Mouse (Mus musculus): Measurements from ENCODE around the gene Abat.

Abat gene

DNA sequence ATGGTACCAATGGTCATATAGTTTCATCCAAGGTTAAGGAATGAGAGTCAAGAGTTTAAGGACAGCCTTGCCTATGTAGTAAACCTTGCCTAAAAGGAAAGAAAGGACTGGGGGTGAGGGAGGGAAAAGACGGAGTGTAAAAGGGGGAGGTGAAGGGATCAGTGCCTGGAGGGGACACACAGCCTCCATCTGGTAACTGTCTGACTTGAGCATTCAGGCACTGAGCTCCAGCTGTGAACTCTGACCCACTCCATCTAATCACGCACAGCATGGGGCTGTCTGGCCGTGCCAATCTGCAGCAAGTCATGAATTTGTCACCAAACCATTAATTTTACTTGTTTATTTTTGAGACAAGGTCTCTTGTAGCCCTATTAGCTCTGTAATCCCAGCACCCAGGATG is 60.5 kb downstream of the Abat start:
- no peak for DNase-seq (ENCODE audit: low read depth, low spot score)

DNA sequence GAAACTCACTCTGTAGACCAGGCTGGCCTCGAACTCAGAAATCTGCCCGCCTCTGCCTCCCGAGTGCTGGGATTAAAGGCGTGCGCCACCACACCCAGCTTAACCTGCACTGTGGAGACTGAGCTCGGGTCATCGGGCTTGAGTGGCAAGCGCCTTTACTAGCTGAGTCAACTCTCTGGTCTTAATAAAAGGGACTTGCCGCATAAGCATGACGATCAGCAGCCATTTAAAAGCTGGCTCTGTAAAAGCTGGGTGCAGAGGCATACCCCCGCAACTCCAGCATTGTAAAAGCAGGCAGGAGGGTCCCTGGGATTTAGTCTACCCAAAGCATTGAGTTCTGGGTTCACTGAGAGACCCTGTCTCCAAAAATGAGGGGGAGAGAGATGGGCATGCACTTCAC is 61.1 kb downstream of the Abat start:
- no peak for DNase-seq (ENCODE audit: low read depth, low spot score)

DNA sequence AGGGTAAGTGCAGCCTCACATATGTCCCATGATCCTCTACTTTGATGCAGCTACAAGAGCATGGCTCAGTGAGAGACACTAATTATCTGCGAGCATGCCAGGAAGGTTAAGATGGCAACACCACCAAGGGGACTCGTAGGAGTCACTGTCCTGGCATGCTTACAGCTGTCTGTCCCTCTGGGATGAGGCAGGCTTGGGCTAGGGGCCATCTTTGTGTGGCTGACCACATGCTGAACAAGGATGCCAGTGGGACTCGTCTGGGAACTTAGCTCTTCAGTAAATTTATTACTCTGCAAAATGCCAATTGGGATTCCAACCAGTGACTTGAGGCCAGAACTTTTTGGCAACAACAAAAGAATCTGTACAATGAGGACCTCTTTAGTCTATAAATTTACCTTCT is 62.9 kb downstream of the Abat start:
- DNase-seq (ENCODE audit: low read depth, low spot score), result no peak

DNA sequence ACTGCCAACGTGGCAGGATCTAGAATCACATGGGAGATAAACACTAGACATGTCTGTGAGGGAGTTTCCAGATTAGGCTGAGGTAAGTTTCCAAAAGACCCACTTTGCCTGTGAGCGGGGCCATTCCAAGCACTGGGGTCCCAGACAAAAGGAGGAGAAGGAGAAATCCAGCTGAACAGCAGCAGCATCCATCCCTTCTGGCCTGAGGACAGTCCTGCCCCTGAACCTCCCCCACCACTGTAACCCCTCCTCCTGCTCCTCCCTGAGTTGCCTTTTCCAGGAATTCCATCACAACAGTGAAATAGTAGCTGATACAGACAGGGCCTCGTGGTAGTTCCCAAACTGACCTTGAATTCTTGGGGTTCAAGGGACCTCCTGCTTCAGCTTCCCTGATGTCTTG is 63.7 kb downstream of the Abat start:
- no peak for DNase-seq (ENCODE audit: low read depth, low spot score)

DNA sequence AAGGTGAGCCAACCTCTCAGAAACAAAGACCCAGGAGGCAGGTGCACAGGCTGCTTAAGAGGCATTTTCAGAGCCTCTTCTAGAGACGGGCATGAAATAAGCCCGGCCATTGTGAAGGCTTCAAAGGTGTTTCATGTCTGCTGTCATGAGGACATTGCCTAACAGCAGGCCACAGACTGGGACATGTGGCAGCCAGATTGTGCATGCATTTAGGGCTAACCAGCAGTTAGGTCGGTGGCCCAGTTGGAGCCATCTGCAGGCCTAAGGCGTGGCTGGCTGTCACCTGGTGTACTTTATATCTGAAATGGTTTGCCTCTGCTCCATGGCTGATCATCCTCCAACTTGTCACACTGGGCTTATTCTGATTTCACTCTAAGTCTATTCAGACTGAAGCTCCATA is 65.1 kb downstream of the Abat start:
- DNase-seq (ENCODE audit: low read depth, low spot score), result no peak

DNA sequence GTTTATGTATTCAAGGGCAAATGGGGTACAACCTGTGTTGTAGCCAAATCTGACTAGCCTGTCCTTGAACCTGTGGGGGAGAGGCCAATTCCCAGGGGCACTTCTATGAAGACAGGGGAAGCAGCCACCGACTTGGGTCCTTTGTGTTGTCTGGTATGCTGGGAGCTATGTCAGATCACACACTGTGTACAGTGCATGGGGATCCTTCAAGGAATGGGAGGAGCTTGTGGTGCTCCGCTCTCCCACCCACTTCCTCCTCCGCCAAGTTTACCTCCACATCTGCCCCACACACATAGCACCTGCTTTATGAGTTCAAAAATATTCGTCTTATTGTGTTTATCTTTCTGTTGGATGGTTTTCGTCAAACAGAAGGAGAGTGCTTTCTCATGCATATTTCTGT is 66.3 kb downstream of the Abat start:
- no peak for DNase-seq (ENCODE audit: low read depth, low spot score)

DNA sequence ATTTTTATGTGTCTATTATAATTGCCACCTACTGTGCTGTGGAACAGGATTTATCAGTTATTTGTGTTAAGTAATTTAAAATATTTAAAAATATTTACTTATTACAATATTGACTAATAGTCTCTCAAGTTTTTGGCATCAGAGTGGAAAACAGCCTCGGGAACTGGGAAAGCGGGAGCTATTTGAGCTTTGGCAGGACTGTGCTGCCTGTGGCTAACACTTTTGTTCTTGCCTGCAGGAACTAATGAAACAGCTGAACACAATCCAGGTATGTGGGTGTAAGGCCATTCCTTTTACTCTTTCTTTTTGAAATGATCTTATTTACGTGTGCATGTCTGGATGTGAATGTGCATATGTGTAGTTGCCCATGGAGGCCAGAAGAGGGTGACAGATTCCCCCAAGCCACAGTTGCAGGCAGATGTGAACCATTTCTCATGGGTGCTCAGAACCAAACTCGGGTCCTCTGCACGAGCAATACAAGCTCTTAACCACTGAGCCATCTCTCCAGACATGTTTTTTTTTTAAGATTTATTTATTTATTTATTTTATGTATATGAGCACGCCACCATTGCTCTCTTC is 68.5 kb downstream of the Abat start:
- no peak for DNase-seq (ENCODE audit: low read depth, low spot score)

DNA sequence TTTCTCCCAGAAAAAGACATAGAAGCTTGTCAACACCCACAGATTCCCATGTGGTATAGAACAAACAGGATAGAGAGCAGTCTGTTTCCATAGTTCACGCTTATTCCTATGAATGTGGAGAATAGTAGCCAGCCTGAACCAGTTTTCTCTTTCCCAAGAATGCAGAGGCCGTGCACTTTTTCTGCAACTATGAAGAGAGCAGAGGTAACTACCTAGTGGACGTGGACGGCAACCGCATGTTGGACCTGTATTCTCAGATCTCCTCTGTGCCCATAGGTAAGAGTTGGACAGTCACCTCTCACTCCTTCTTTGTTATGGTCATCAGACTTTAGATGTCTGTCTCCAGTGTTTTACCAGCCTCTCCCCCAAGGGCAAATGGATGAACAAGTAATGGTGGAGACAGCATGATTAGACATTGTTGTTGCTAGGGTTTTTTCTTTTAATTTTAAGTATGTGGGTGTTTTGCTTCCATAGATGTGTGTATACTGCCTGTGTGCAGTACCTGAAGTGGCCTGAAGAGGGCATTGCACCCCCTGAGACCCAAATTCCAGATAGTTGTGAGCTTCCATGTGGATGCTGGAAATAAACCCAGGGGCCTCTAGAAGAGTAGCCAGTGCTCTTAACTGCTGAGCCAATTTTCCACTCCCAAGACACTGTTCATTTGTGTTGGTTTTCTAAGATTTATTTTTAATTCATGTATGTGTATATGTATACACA is 69.5 kb downstream of the Abat start:
- no peak for DNase-seq (ENCODE audit: low read depth, low spot score)

DNA sequence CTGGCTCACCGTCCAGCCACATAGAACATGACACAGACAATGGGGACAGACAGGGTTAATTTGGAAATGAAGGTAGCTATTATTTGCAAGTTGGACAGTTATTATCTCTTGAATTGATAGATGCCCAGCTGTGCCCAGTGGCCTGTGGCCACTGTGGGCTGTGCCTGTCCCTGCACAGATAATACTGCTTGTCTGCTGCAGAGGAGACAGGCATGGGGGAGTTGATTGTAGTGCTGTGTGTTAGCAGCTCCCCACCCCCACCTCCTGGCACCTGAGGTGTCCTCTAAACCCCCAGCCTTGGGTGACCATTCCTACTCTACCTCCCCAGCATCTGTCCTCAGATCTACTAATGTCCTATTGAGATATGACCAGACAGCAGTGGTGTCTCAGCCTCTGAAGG is 71.0 kb downstream of the Abat start:
- no peak for DNase-seq (ENCODE audit: low read depth, low spot score)

DNA sequence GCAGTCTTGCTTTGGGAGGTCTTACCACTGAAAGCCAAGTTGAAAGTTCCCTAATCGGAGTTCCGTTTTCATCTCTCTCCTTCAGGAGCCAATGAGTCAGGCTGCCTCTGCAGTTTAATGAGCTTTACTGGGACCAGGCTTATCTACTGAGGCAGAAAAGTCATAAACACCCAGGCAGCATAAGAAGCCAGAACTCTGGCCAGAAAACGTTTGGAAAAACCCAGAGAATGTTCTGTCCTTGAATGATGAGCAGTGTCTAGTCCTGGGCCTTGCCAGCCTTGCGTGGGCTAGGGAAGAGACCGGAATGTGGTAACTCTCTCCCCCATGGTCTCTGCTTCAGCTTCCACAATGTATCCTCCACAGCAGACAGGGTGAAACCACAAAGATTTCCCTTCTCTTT is 71.8 kb downstream of the Abat start:
- DNase-seq (ENCODE audit: low read depth, low spot score), result no peak

DNA sequence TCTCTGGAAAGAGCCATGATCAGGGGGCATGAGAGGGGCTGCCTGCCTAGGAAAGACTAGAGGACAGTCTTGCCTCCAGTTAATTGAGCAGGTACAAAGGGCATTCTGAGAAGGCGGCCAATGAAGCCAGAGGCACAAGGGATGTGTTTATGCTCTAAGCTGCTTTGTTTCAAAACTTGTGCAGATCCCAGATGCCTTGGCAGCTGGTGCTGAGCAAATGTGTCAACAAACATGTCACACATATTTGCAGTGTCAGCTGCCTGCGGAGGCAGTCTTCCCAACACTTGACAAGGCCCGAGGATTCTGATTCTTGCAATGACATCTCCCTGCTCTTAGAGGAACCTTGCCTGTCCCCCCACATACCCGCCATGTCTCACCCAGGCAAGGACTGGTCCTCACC is 82.2 kb downstream of the Abat start:
- no peak for DNase-seq (ENCODE audit: low read depth, low spot score)

DNA sequence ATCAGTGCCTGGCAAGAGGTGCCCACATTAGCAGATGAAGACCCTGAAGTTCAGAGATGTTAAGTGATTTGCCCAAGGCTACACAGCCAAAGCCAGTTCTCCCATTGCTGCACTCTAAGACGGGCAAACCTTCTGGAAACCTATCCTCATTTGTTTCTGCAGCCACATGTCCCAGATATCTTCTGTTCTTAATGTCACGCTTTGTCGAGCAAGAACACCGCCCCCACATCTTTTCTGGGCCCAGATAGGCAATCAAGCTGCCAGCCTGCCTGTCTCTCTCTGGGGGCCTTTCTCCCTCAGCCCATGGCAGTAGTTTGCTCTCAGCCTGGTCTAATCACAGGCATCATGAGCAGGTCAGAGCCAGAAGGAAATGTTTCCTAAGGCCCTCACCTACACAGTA is 83.1 kb downstream of the Abat start:
- no peak for DNase-seq (ENCODE audit: low read depth, low spot score)

DNA sequence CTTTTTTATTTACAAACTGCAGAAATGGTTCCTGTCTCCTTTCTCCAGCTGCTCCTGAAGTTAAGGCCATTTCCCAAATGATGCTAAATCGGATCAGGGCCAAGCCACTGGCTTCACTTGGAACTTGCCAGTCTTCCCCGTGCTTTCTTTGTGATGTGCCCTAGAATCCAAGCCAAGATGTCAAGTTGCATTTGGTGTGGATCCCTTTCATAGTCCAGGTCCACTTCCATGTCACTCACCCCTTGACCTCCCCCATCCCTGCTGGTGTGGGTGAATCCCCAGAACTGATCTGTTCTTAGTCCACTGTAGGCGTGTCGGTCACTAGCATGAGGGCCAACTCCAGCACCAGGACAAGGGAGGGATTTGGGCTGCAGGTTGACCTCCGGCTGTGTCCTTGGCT is 84.3 kb downstream of the Abat start:
- DNase-seq (ENCODE audit: low read depth, low spot score), result no peak

DNA sequence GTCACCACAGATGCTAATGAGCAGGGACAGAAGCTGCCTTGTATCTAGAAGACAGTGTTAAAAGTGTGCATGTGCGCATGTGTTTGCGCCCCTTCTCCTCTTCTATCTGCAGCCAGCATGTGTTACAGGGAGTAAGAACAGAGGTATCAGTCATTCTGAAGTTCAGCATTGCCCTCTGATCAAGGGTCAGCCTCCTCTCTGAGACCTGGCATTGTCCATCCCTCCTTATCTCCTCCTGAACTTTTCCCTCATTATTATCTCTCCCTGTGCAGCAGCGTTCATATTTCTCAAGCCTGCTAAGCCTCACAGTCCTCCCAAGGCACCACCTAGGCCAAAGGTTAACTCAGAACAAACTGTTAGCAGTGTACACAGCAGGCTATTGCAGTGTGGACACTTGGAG is 90.6 kb downstream of the Abat start:
- DNase-seq (ENCODE audit: low read depth, low spot score), result no peak

DNA sequence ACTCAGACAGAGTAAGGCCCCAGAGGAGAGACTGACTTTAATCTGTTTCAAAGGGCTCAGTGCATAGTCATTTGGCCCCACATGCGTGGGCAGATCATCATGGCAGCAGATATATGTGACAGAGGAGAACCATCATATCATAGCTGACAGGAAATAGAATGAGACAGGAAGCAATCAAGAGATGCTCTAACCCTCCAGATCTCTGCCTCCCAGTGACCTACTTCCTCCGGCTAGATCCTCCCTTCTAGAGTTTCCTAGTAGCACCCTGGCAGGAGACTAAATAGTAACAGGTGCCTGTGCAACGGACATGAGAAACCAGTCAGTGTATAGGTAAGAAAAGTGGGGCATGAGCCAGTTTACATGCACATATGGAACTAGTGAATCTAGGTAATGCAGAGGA is 97.2 kb downstream of the Abat start:
- peak; percentile 44 for DNase-seq (ENCODE audit: low read depth, low spot score)

DNA sequence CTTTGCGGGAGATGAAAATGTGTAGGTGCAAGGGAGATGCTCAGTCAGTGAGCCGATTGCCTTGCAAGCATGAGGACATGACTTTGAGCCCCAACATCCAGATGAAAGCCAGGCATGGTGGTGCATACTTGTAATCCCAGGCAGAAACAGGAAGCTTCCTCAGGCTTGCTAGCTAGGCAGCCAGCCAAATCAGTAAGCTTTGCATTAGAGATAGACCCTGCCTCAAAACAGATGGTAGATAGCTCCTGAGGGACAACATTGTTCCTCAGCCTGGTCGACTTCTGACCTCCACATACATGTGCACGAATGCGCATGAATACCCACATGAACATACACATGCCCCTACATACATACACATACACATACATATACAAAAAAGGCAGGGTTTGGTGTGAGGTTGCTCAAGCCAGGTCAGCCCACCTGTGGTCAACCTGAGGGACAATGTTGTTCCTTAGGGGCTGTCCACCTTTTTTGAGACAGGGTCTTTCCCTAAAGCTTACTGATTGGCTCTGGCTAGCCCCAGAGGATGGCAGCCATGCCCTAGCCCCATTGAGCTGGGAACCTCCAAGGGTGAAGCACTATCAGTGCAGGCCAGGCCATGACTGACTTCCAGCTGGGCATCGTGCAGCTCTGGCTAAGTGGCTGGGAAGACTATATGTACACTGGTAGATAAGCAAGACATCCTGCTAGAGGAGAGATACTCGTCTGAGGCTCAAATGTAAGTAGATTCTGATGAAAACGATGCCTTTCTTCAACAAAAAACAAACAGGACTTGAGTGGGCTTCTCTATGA is 99.2 kb downstream of the Abat start:
- no peak for DNase-seq (ENCODE audit: low read depth, low spot score)

DNA sequence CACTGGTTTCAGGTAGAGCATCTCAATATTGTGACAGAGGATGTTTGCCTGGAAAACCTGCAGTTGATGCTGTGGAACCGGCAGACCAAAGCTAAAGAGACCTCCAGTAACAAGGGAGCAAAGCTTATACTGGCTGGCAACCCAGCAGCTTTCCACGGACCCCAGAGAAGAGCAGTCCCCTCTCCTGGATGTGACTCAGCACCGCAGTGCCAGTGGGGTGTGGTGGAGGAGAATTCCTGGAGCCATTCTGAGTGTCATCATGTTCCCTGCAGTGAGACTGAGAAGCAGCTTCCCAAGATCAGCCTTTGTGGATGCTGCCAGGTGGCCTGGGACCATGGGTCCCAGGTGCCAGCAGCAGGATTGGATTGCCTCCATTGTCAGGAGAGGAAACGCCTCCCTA is 99.8 kb downstream of the Abat start:
- no peak for DNase-seq (ENCODE audit: low read depth, low spot score)

DNA sequence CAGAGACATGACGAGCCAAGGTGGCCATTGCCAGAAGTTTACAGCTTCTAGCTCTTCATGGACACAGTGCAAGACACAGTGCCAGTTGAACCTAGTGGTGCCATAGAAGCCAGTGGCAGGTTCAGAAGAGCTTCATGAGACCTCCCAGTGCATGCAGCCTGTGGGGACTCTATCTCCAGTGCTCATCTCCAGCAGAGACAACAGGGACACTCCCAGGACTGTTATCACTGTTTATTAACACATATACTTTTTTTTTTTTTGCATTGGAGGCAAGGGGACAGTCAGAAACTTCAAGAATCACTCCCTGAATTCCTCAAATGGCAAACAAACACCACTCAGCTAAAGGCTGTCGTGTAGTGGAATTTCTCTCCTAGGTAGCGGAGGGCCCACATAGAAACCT is 100.2 kb downstream of the Abat start:
- no peak for DNase-seq (ENCODE audit: low read depth, low spot score)

DNA sequence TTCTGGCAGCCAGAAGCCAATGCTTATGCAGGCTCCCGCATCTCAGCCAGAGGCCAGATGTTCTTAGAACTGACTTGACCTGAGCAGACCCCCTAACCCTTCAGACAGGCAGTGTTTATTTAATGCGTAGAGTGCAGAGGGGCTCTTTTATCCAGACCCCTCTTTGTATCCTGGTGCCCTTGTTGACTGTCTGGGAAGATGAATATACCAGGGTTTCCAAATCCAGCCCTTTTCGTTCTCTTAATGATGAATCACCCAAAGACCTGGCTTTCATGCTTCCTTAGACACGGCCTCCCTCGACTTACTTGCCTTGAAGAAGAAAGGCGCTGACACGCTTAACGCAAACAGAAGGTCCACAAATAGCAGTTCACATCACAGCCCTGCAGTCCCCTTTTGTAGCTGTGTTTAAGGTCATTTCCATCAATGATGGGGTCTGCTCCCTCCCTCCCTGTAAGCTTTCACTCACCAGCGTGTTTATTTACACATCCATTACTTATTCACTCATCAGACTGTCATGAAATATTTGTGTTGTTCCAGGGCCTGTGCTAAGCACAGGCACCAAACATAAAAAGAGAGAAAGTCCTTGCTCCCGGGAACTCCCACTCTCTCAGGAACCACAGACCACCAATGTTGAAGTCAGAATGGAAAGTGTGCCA is 106.6 kb downstream of the Abat start:
- no peak for DNase-seq (ENCODE audit: low read depth, low spot score)

DNA sequence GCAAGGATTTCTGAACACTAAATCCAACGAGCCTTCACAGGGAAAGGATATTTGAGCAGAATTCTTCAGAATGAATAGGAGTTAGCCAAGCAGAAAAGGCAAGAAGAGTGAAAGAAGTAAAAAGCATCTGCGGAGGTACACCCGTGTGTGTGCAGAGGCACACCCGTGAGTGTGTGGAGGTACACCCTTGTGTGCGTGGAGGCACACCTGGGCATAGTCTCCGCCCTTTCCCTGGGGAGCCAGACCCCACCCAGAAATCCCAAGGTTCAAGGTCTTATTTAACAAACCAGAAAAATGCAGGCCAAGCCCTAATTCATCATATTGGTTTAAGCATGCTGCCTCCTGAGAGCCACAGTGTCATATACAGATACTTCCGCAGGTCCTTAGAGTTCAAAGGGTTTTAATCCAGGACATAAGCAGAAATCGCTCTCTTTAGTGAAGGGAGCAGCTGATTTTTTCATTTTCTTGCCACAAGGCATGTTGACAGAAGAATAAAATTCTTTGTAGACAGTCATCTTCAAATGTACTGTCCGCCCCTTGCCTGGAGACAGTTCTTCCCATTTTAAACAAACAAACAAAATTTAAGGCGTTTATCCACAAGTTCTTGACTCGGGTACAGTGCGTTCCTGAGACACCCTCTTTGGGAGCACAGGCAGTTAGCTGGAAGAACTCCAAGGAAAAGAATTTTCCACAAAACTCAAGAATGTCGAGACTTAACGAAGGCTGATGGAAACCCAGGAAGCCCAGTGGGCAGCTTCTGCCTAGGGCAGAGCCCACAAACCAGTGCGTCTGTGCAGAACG is 107.3 kb downstream of the Abat start:
- DNase-seq (ENCODE audit: low read depth, low spot score), result no peak

DNA sequence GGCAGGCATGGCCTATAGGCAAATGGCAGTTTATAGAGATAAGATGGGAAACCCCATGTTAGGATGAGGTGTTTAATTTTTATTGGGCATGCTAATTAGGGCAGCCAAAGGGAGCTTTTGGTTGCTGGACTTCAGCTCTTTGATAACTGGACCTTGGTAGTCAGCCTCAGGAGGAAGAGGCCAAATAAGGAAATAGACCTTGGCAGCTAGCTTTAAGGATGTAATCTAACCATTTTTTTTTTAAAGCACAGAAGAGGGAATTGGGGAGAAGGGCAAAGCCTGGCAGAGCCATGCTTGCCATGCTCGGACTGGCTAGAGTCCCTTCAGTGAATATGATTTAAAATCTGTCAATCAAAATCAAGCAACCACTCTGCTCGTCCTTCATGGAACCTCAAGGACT is 117.2 kb downstream of the Abat start:
- DNase-seq (ENCODE audit: low read depth, low spot score), result no peak

DNA sequence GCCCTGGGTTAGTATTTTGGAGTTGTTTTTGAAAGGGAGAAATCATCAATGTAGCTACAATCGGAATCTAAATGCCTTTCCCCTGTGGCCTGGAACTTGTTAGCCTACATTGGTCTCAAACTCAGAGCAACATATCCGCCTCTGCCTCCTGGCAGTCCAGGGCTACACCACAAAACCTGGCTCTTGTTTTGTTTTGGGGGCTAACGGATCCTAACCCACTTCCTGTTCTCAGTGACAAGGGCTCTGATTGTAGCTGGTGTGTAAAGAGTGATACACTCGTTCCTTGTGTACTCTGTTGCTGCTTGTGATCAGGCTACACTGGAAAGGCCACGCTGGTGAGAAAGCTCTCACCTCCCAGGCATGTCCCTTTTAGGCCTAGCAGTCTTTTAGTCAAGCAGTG is 118.2 kb downstream of the Abat start:
- no peak for DNase-seq (ENCODE audit: low read depth, low spot score)
